Mouse (Mus musculus) stomach, postnatal 0 days (tissue): ENCODE measurements around the gene Sergef. TPM values are rescaled to one million over a fixed set of nuclear protein-coding genes. Genes with fewer than 3 reads are reported as not detected.

Source experiments
- ATAC-seq: fragments of 200-750 bp; cut with Nextera tagmentation; 2 replicates; pipeline ENCODE4 v1.8.0; 2017; ENCODE audit not compliant: low FRiP score, low TSS enrichment
- DNase-seq: peaks from one replicate; pipeline ENCODE4 v3.0.0-alpha.2; 2016; ENCODE audit warnings: low spot score
- H3K27ac ChIP-seq: fragments of 300-500 bp; sonication (generic); replicated peaks from 2 replicates; pipeline ENCODE4 v1.5.1; 2014; ENCODE audit warnings: mild to moderate bottlenecking, control low read depth
- H3K27me3 ChIP-seq: fragments of 300-500 bp; sonication (generic); 2 replicates; pipeline ENCODE4 v1.6.1; 2014; ENCODE audit warnings: low read length; ENCODE audit not compliant: control insufficient read depth, insufficient read depth
- H3K36me3 ChIP-seq: fragments of 300-500 bp; sonication (generic); 2 replicates; pipeline ENCODE4 v1.6.1; 2014; ENCODE audit warnings: low read length, mixed read lengths; ENCODE audit not compliant: control insufficient read depth, insufficient read depth
- H3K4me1 ChIP-seq: fragments of 300-500 bp; sonication (generic); replicated peaks from 2 replicates; pipeline ENCODE4 v1.6.1; 2014; ENCODE audit warnings: antibody characterized with exemption; ENCODE audit not compliant: control insufficient read depth, insufficient read depth
- H3K4me2 ChIP-seq: fragments of 300-500 bp; sonication (generic); replicated peaks from 2 replicates; pipeline ENCODE4 v1.6.1; 2014; ENCODE audit warnings: low read depth, mild to moderate bottlenecking, control low read depth, moderate library complexity
- H3K4me3 ChIP-seq: fragments of 300-500 bp; sonication (generic); 2 replicates; pipeline ENCODE4 v1.5.1; 2014; ENCODE audit warnings: low read depth, low read length, control low read depth
- H3K9ac ChIP-seq: fragments of 300-500 bp; sonication (generic); 2 replicates; pipeline ENCODE4 v1.6.1; 2014; ENCODE audit warnings: mild to moderate bottlenecking, low read length, control low read depth, mixed read lengths
- H3K9me3 ChIP-seq: fragments of 300-500 bp; sonication (generic); 2 replicates; pipeline ENCODE4 v1.6.1; 2016; ENCODE audit warnings: low read length; ENCODE audit not compliant: control insufficient read depth
- CTCF ChIP-seq: IDR thresholded peaks from 2 replicates; pipeline ENCODE4 v1.5.1; 2016; ENCODE audit warnings: antibody characterized with exemption, low read depth, mild to moderate bottlenecking, moderate library complexity
- EP300 ChIP-seq: optimal IDR thresholded peaks from 2 replicates; pipeline ENCODE3; 2016; ENCODE audit warnings: antibody characterized with exemption
- WGBS: fragments of 180-500 bp; shearing (Covaris S2); extraction: QIAGEN DNeasy Blood & Tissue Kit; methylation state at CpG from one replicate; pipeline ENCODE4 v1.1.7; 2014; 5-methylcytosine and 5-hydroxymethylcytosine counted together
- polyA plus RNA-seq: library from polyadenylated mRNA; unstranded; fragments of >200 nt; fragmentation: Nextera tagmentation; extraction: Ambion mirVana; gene quantifications from 2 replicates; pipeline ENCODE4 v1.2.1, GENCODE M21; 2015

Gene Sergef
- polyA plus RNA-seq, 1 experiment from 2014 or later: 11.4 TPM

DNA sequence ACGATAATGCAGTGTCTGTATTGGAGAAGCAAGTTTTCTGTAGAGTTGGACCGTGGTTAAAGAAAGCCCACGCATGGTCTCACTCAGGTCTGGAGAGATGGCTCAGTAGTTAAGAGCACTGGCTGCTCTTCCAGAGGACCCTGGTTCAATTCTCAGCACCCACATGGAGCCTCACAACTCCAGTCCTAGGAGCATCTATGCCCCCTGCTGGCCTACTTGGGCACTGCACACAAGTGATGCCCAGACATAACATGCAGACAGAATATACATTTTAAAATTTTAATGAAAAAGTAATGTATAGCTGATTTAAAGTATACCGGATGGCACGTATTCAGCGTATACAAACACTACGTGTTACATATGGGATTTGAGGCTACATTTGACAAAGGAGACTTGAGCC is 74.2 kb downstream of the Sergef start:
- Histone ChIP-seq H3K27ac (no peak overlapping the region), H3K9ac (no peak overlapping the region), H3K4me3 (no peak overlapping the region), H3K4me2 (no peak overlapping the region), H3K27me3 (no peaks in the 10 kb centered on the region), H3K36me3 (no peaks in the 10 kb centered on the region), H3K4me1 (no peaks in the 10 kb centered on the region), H3K9me3 (no peaks in the 10 kb centered on the region)
- DNase-seq (no peak), ATAC-seq (no peak)
- TF ChIP-seq EP300: no peak
- TF ChIP-seq CTCF: peak; percentile 12; the same call in 1 of the 2 replicates
- 95% methylated on average over 7 of the region's 7 CpGs for WGBS

DNA sequence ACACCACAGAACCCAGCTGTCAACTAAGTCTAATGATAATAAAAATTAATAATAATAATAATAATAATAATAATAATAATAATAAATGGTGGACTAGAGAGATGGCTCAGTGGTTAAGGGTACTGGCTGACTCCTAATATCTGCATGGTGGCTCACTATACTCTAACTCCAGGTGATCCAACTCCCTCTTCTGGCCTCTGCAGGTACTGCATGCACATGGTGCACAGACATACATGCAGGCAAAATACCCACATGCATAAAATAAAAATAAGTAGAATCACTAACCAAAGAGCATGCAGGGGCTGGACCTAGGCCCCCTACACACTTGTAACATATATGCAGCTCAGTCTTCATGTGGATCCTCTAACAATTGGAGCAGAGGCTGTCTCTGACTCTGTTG is 75.8 kb downstream of the Sergef start:
- no peak for TF ChIP-seq EP300
- TF ChIP-seq CTCF: peak; percentile 54
- Histone ChIP-seq H3K4me2 (no peak overlapping the region), H3K9ac (no peak overlapping the region)

DNA sequence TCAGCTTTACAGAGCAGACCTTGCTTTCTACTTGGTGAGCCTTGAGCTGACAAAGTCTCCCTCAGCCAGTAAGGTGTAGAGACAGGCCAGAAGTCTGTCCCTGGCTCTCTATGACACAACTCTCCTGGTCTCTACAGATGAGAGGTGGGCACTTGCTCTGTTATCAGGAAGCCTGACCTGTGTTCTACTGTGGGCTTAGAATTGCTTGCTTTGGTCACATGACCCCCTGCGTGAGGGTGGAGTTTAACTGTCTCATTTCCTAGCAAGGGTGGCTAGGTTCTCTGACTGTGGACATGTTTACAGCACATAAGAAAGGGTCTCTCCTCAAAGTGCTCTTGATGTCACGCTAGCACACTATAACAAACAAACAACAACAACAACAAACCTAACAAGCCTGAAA is 79.5 kb downstream of the Sergef start:
- no peak for DNase-seq
- H3K36me3 ChIP-seq: no peaks in the 10 kb centered on the region
- WGBS: 88% methylated on average over 2 of the region's 2 CpGs
- no peak overlapping the region for H3K4me2 ChIP-seq
- ATAC-seq: 0 out of 2 replicates have a peak, but pooled peaks have one; percentile 6
- no peak overlapping the region for H3K27ac ChIP-seq
- TF ChIP-seq CTCF (no peak), EP300 (no peak)
- H3K4me3 ChIP-seq: no peak overlapping the region
- no peak overlapping the region for H3K9ac ChIP-seq
- no peaks in the 10 kb centered on the region for H3K9me3 ChIP-seq
- H3K27me3 ChIP-seq: no peaks in the 10 kb centered on the region
- H3K4me1 ChIP-seq: 0 out of 2 replicates have a peak, but pooled peaks cover 2% of the 10 kb centered on the region

More for the DNA sequence above, 75.8 kb downstream of the Sergef start:
- no peaks in the 10 kb centered on the region for H3K36me3 ChIP-seq
- H3K27me3 ChIP-seq: no peaks in the 10 kb centered on the region
- no peak overlapping the region for H3K4me3 ChIP-seq
- H3K27ac ChIP-seq: no peak overlapping the region
- H3K4me1 ChIP-seq: 0 out of 2 replicates have a peak, but pooled peaks cover 2% of the 10 kb centered on the region
- H3K9me3 ChIP-seq: no peaks in the 10 kb centered on the region
- no peak for DNase-seq
- no peak for ATAC-seq

DNA sequence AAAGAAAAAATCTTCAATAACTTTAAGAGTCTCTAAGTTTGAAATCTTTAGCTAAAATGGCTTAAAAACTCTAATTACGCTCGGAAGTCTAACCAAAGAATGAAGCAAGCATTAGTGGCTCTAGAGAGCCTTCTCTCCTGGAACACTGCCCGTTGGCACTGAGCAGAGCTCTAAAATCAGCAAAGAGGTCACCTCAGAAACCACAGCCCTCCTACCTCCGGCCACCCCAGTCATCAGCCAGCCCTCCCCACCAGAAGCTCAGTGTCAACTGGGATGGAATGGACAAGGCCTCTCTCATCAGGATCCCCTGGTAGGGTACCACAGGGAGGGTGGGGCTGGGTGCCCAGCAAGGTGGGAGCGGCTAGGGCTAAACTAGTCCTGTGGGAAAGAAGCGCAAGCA is 80.0 kb downstream of the Sergef start:
- H3K27ac ChIP-seq: no peak overlapping the region
- ATAC-seq: 0 out of 2 replicates have a peak, but pooled peaks have one; percentile 12
- H3K9ac ChIP-seq: no peak overlapping the region
- no peaks in the 10 kb centered on the region for H3K27me3 ChIP-seq
- 75% methylated on average over 6 of the region's 6 CpGs for WGBS
- no peaks in the 10 kb centered on the region for H3K36me3 ChIP-seq
- TF ChIP-seq CTCF (no peak), EP300 (no peak)
- no peak overlapping the region for H3K4me2 ChIP-seq
- DNase-seq: no peak
- 0 out of 2 replicates have a peak, but pooled peaks cover 2% of the 10 kb centered on the region for H3K4me1 ChIP-seq
- no peak overlapping the region for H3K4me3 ChIP-seq
- no peaks in the 10 kb centered on the region for H3K9me3 ChIP-seq

DNA sequence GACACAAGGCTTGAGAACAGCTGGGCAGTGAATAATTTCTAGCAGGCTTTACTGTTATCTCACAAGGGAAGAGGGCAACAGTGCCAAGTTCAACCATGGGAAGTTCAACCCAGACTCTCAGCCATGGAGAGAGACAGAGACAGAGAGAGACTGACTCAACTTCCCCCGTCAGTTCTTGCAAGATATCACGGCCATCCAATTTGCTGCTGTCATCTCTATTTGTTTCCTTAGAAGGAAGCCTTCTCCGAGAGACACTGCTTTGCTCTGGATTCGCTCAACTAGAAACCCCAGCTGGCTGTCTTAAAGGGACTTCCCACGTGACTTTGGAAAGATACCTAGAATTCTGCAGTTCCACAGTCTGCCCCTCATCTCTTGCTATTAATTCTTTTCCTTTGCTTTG is 80.6 kb downstream of the Sergef start:
- Histone ChIP-seq H3K4me1 (0 out of 2 replicates have a peak, but pooled peaks cover 3% of the 10 kb centered on the region), H3K9ac (no peak overlapping the region), H3K27me3 (no peaks in the 10 kb centered on the region), H3K4me3 (no peak overlapping the region), H3K4me2 (no peak overlapping the region), H3K27ac (no peak overlapping the region), H3K36me3 (no peaks in the 10 kb centered on the region), H3K9me3 (no peaks in the 10 kb centered on the region)
- no peak for ATAC-seq
- no peak for DNase-seq
- TF ChIP-seq CTCF (no peak), EP300 (no peak)
- 75% methylated on average over 5 of the region's 5 CpGs for WGBS

DNA sequence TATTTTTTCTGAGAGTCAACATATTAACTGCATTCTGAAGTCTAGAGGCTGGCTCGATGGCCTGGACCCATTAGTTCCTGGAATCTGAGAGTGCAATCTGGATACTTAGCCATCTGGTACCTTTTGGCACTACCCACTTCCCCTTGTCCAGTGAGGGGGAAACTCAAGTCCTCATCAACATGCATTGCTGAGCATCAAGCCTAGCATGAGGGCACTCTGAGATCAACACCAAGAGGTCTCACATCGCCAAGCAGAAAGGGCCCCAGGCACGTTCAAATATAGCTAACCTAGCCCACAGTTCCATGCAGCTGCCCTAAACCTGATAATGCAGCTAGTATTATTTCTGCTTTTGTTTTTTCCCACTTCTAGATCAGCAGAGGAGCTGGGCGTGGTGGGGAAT is 81.6 kb downstream of the Sergef start:
- Histone ChIP-seq H3K4me3 (no peak overlapping the region), H3K27me3 (no peaks in the 10 kb centered on the region), H3K4me2 (no peak overlapping the region), H3K4me1 (0 out of 2 replicates have a peak, but pooled peaks cover 6% of the 10 kb centered on the region), H3K9me3 (no peaks in the 10 kb centered on the region), H3K27ac (no peak overlapping the region), H3K36me3 (no peaks in the 10 kb centered on the region), H3K9ac (no peak overlapping the region)
- no peak for TF ChIP-seq CTCF
- no peak for TF ChIP-seq EP300
- DNase-seq (no peak), ATAC-seq (no peak)
- 79% methylated on average over 4 of the region's 4 CpGs for WGBS
